Mouse (Mus musculus) cerebellum, adult 2 months (tissue): ENCODE results near the gene Itgb2l.

Experiments used
- CTCF ChIP-seq: fragments of 200-500 bp; IDR thresholded peaks from 2 replicates; pipeline ENCODE4 v1.5.1; 2011; ENCODE audit warnings: low read depth, mild to moderate bottlenecking, control low read depth, low read length, moderate library complexity, borderline replicate concordance; ENCODE audit not compliant: insufficient read depth
- POLR2A ChIP-seq: fragments of 200-500 bp; IDR thresholded peaks from 2 replicates; pipeline ENCODE4 v1.6.1; 2011; ENCODE audit warnings: low read length, control low read depth, borderline replicate concordance; ENCODE audit not compliant: insufficient read depth

DNA sequence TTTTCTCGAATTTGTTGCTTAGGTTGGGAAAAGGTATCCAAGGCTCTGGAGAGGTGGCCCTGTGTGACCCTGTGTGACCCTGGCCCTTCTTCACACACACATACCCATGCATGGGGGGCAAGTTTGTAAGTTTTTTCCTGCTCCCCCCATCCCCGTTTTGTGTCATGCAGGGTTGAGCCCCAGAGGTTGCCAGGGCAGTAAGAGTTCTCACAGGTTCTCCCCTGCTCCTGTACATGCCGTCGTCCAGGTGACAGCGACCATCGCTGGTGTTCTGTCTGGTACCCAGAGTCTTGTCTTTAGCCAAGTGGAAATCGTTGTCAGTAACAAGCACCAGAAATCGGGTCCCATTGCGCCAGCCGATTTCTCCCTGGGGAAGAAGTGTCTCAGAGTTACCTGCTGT lies 10.2 kb downstream of the Itgb2l start:
- no peak for TF ChIP-seq CTCF
- no peak for TF ChIP-seq POLR2A
